Comparison of ENCODE assay signal across 23 mouse cellular contexts in genomic region chr5:86129828-86130227, GRCm38 (mm10). TPM values are rescaled to one million over a fixed set of nuclear protein-coding genes. Genes with fewer than 3 reads are reported as not detected.
A peak's percentile ranks its signal among the peaks of the same experiment; 100 is the strongest.
DNase-seq lines count a peak whose midpoint lies in the region; ATAC-seq and TF ChIP-seq lines count a peak whose summit lies in the region.
"Had no signal": no experiment of that assay in that cellular context is flagged by ENCODE, and none has a peak within 500 bp of the region (broad histone marks: within the 10 kb centered on the region; RNA-seq: fewer than 3 reads in every experiment).

No protein-coding gene starts in this region.

- 0 out of 2 replicates have a peak overlapping the region, but pooled peaks have one; percentile 42 for H3K27ac ChIP-seq in spleen, adult 2 months (ENCODE audit: insufficient read depth, low read length)
- no peak overlapping the region for H3K27ac ChIP-seq in layer of hippocampus, adult 2 months
- H3K27ac ChIP-seq: embryonic facial prominence, embryonic 12.5 days; embryonic facial prominence, embryonic 15.5 days; forebrain, embryonic 12.5 days; forebrain, embryonic 15.5 days; hindbrain, embryonic 12.5 days; hindbrain, embryonic 15.5 days had no signal

- peaks cover 2% of the 10 kb centered on the region for H3K36me3 ChIP-seq in spleen, adult 2 months (ENCODE audit: control insufficient read depth, insufficient read depth, low read length)

- H3K27me3 ChIP-seq in spleen, adult 2 months (ENCODE audit: control insufficient read depth, insufficient read depth, low read length) = no peaks in the 10 kb centered on the region
- H3K27me3 ChIP-seq: CH12.LX; embryonic facial prominence, embryonic 12.5 days; embryonic facial prominence, embryonic 15.5 days; forebrain, embryonic 12.5 days; forebrain, embryonic 15.5 days; hindbrain, embryonic 12.5 days; hindbrain, embryonic 15.5 days; Patski had no signal

- DNase-seq in spleen, adult 2 months (ENCODE audit: low read depth in 1 of 2, low spot score in 2 of 2) = no peak
- no peak for DNase-seq in spleen, adult 12 weeks (ENCODE audit: low spot score)
- no peak for DNase-seq in left cerebral cortex, adult 8-10 months (ENCODE audit: low spot score in 2 of 2)
- DNase-seq in layer of hippocampus, adult 2 months (ENCODE audit: low spot score in 2 of 2) = no peak
- DNase-seq: adrenal gland, adult 2 months; adrenal gland, postnatal 14 days; B cell, adult 2 months; cerebellum, adult 11-12 months; cerebellum, adult 8-10 months; cerebellum, postnatal 10 days; cerebellum, postnatal 36 days; gastrocnemius, postnatal 25 days had no signal

- no peak for TF ChIP-seq CTCF in spleen, adult 2 months (IDR thresholded peaks at IDR 0.05; ENCODE audit: extremely low read depth, insufficient read depth, insufficient read length, insufficient replicate concordance)
- TF ChIP-seq CTCF in layer of hippocampus, adult 2 months (conservative IDR thresholded peaks at IDR 0.05) = no peak

- peak; percentile 89 for ATAC-seq in granulocyte monocyte progenitor cell, adult 5-6 weeks (replicated peaks; ENCODE audit: poor library complexity, severe bottlenecking)
- ATAC-seq in megakaryocyte progenitor cell, adult 5-6 weeks (replicated peaks; ENCODE audit: poor library complexity) = peak; percentile 58; the same call in 1 of the 2 replicates
- ATAC-seq: forebrain, embryonic 15.5 days; Patski had no signal

- no peak overlapping the region for H3K4me3 ChIP-seq in spleen, adult 2 months (ENCODE audit: extremely low read depth, insufficient read depth, insufficient read length)
- no peak overlapping the region for H3K4me3 ChIP-seq in layer of hippocampus, adult 2 months
- H3K4me3 ChIP-seq: embryonic facial prominence, embryonic 12.5 days; embryonic facial prominence, embryonic 15.5 days; forebrain, embryonic 12.5 days; forebrain, embryonic 15.5 days; hindbrain, embryonic 12.5 days; hindbrain, embryonic 15.5 days had no signal

- no peak for TF ChIP-seq POLR2A in spleen, adult 2 months (IDR thresholded peaks at IDR 0.05; ENCODE audit: low read depth, low read length)

- peaks cover 5% of the 10 kb centered on the region for H3K4me1 ChIP-seq in spleen, adult 2 months (ENCODE audit: control insufficient read depth, insufficient read depth, insufficient read length)
- H3K4me1 ChIP-seq: embryonic facial prominence, embryonic 12.5 days; embryonic facial prominence, embryonic 15.5 days; forebrain, embryonic 12.5 days; forebrain, embryonic 15.5 days; hindbrain, embryonic 12.5 days; hindbrain, embryonic 15.5 days had no signal

RNA-seq across cellular contexts. Expression of gene Uba6, which starts 42.8 kb away (rescaled TPM):
- 0.85 and 0.86 TPM in 2 replicates for polyA plus RNA-seq in spleen, adult 2 months (2012; rRNA removed)
- 14.7 and 24.4 TPM in 2 replicates for total RNA-seq in granulocyte monocyte progenitor cell, adult 5-6 weeks (2014; fragmentation: Nextera tagmentation)
- total RNA-seq in granulocyte monocyte progenitor cell, adult 5-6 weeks (2017) = 16.1 and 21.5 TPM in 2 replicates
- 25.9 and 31.5 TPM in 2 replicates for total RNA-seq in megakaryocyte progenitor cell, adult 5-6 weeks (2015)
- 16.2 and 21.2 TPM in 2 replicates for total RNA-seq in megakaryocyte progenitor cell, adult 5-6 weeks (2017)
- total RNA-seq in left cerebral cortex, adult 8-10 months (2022) = 10 to 100 TPM; 17.0 to 22.2 (median 18.2) TPM
- 10 to 100 TPM; 19.1 to 20.8 TPM for total RNA-seq in layer of hippocampus, adult 2 months (2021)

RNA-seq across cellular contexts. Expression of gene Stap1, which starts 58.3 kb away (rescaled TPM):
- 6.2 and 7.2 TPM in 2 replicates for polyA plus RNA-seq in spleen, adult 2 months (2012; rRNA removed)
- total RNA-seq in granulocyte monocyte progenitor cell, adult 5-6 weeks (2014; fragmentation: Nextera tagmentation) = 23.6 and 25.4 TPM in 2 replicates
- total RNA-seq in granulocyte monocyte progenitor cell, adult 5-6 weeks (2017) = 43.1 and 63.2 TPM in 2 replicates
- 67.8 and 69.1 TPM in 2 replicates for total RNA-seq in megakaryocyte progenitor cell, adult 5-6 weeks (2015)
- 27.0 and 58.6 TPM in 2 replicates for total RNA-seq in megakaryocyte progenitor cell, adult 5-6 weeks (2017)
- not detected for total RNA-seq in left cerebral cortex, adult 8-10 months (2022)
- total RNA-seq in layer of hippocampus, adult 2 months (2021) = not detected
- total RNA-seq: gastrocnemius, adult 8-10 months had no signal
- polyA plus RNA-seq: adrenal gland, adult 2 months; Patski had no signal

Comparison
In these comparisons a context has a peak if more than half of its experiments do, and no peak if none do; other contexts are left out.
1. RNA of gene Stap1, which starts 58.3 kb away (total RNA-seq): 27.0 to 69.1 TPM in megakaryocyte progenitor cell, adult 5-6 weeks and 23.6 to 63.2 TPM in granulocyte monocyte progenitor cell, adult 5-6 weeks; not detected in layer of hippocampus, adult 2 months and not detected in left cerebral cortex, adult 8-10 months; every median in the first group is over 10 times any median in the second.